Mouse (Mus musculus): Measurements from ENCODE around the gene Iffo2. TPM values are rescaled to one million over a fixed set of nuclear protein-coding genes. Genes with fewer than 3 reads are reported as not detected.

Gene Iffo2
- polyA plus RNA-seq, 1 experiment, result 11.0 TPM

GRCm38 (mm10) chr4:139650086-139650743 lies 119.9 kb downstream of the Iffo2 start:
- DNase-seq (ENCODE audit: low read depth), result no peak

GRCm38 (mm10) chr4:139650907-139651306 lies 120.6 kb downstream of the Iffo2 start:
- no peak for DNase-seq (ENCODE audit: low read depth)
- TF ChIP-seq CTCF (IDR thresholded peaks at IDR 0.05; ENCODE audit: borderline replicate concordance, extremely low read depth, insufficient read depth, insufficient read length) (no peak), POLR2A (IDR thresholded peaks at IDR 0.05; ENCODE audit: borderline replicate concordance, extremely low read depth, insufficient read depth, insufficient read length, poor library complexity, severe bottlenecking) (no peak)

More at GRCm38 (mm10) chr4:139650086-139650743, 119.9 kb downstream of the Iffo2 start:
- TF ChIP-seq CTCF (IDR thresholded peaks at IDR 0.05; ENCODE audit: borderline replicate concordance, extremely low read depth, insufficient read depth, insufficient read length), result no peak
- no peak for TF ChIP-seq POLR2A (IDR thresholded peaks at IDR 0.05; ENCODE audit: borderline replicate concordance, extremely low read depth, insufficient read depth, insufficient read length, poor library complexity, severe bottlenecking)

GRCm38 (mm10) chr4:139653238-139653637 lies 122.9 kb downstream of the Iffo2 start, which contains the start of gene Tas1r2:
Gene Tas1r2, plus strand, starts transcription at chr4:139653538.
- DNase-seq (ENCODE audit: low read depth), result no peak
- TF ChIP-seq CTCF (IDR thresholded peaks at IDR 0.05; ENCODE audit: borderline replicate concordance, extremely low read depth, insufficient read depth, insufficient read length) (no peak), POLR2A (IDR thresholded peaks at IDR 0.05; ENCODE audit: borderline replicate concordance, extremely low read depth, insufficient read depth, insufficient read length, poor library complexity, severe bottlenecking) (no peak)

- peak; percentile 15 for DNase-seq (ENCODE audit: low read depth)
These were observed 131.5 kb downstream of the Iffo2 start for GRCm38 (mm10) chr4:139661897-139662296.

GRCm38 (mm10) chr4:139667632-139668031 lies 137.3 kb downstream of the Iffo2 start:
- DNase-seq (ENCODE audit: low read depth), result peak; percentile 79
- TF ChIP-seq CTCF (IDR thresholded peaks at IDR 0.05; ENCODE audit: borderline replicate concordance, extremely low read depth, insufficient read depth, insufficient read length), result no peak
- no peak for TF ChIP-seq POLR2A (IDR thresholded peaks at IDR 0.05; ENCODE audit: borderline replicate concordance, extremely low read depth, insufficient read depth, insufficient read length, poor library complexity, severe bottlenecking)

More at GRCm38 (mm10) chr4:139661897-139662296, 131.5 kb downstream of the Iffo2 start:
- no peak for TF ChIP-seq POLR2A (IDR thresholded peaks at IDR 0.05; ENCODE audit: borderline replicate concordance, extremely low read depth, insufficient read depth, insufficient read length, poor library complexity, severe bottlenecking)
- no peak for TF ChIP-seq CTCF (IDR thresholded peaks at IDR 0.05; ENCODE audit: borderline replicate concordance, extremely low read depth, insufficient read depth, insufficient read length)

GRCm38 (mm10) chr4:139669847-139670246 lies 139.5 kb downstream of the Iffo2 start:
- TF ChIP-seq CTCF (IDR thresholded peaks at IDR 0.05; ENCODE audit: borderline replicate concordance, extremely low read depth, insufficient read depth, insufficient read length), result peak; percentile 96
- TF ChIP-seq POLR2A (IDR thresholded peaks at IDR 0.05; ENCODE audit: borderline replicate concordance, extremely low read depth, insufficient read depth, insufficient read length, poor library complexity, severe bottlenecking), result no peak
- DNase-seq (ENCODE audit: low read depth), result peak; percentile 67

Other genes with a start within 250 kb of the Iffo2 start
- 21.7 and 27.3 TPM in 2 replicates for gene Pqlc2, start 219.8 kb upstream of the Iffo2 start, polyA plus RNA-seq (2012; rRNA removed)
- gene Akr7a5, start 219.8 kb upstream of the Iffo2 start, polyA plus RNA-seq (2012; rRNA removed), result 16.5 and 22.4 TPM in 2 replicates
- 56.6 and 62.0 TPM in 2 replicates for gene Mrto4, start 178.0 kb upstream of the Iffo2 start, polyA plus RNA-seq (2012; rRNA removed)
- 48.1 and 56.0 TPM in 2 replicates for gene Emc1, start 178.0 kb upstream of the Iffo2 start, polyA plus RNA-seq (2012; rRNA removed)
- 200 and 228 TPM in 2 replicates for gene Ubr4, start 177.9 kb upstream of the Iffo2 start, polyA plus RNA-seq (2012; rRNA removed)
- gene Gm21969, start 72.6 kb downstream of the Iffo2 start, polyA plus RNA-seq (2012; rRNA removed), result not detected in 2 replicates
- 24.2 and 26.4 TPM in 2 replicates for gene Aldh4a1, start 92.3 kb downstream of the Iffo2 start, polyA plus RNA-seq (2012; rRNA removed)
- 0.04 TPM in 1 of 2 replicates, not detected in the other for gene Tas1r2, start 123.0 kb downstream of the Iffo2 start, polyA plus RNA-seq (2012; rRNA removed)

Measured in brain, embryonic 14.5 days (tissue).